Mouse (Mus musculus): ENCODE measurements at regions not wholly inside any gene's neighbourhood (a gene's known extent, or its start where the extent isn't known, plus 50 kb on each side); places are given as distances from the start of the nearest gene placed in this dataset.

GRCm38 (mm10) chr8:89261163-89261812 is 217.3 kb upstream of the Sall1 start:
- Histone ChIP-seq H3K27me3 (ENCODE audit: control insufficient read depth, insufficient read depth, low read length) (no peaks in the 10 kb centered on the region), H3K27ac (replicated peaks; ENCODE audit: low read depth, low read length) (no peak overlapping the region), H3K9me3 (ENCODE audit: control insufficient read depth, low read length) (peaks cover 7% of the 10 kb centered on the region; the same call in 1 of the 2 replicates), H3K9ac (ENCODE audit: low read depth, low read length, severe bottlenecking) (no peak overlapping the region), H3K4me2 (replicated peaks; ENCODE audit: low read depth, low read length, severe bottlenecking) (peak overlapping the region; percentile 13), H3K36me3 (ENCODE audit: control insufficient read depth, insufficient read depth, low read length) (no peaks in the 10 kb centered on the region), H3K4me3 (replicated peaks; ENCODE audit: low read length) (no peak overlapping the region), H3K4me1 (ENCODE audit: control insufficient read depth, insufficient read depth, low read length) (peaks cover 12% of the 10 kb centered on the region)
- whole genome bisulfite sequencing: 24% methylated on average over 15 of the region's 15 CpGs
- DNase-seq (ENCODE audit: low spot score) (peak; percentile 20), ATAC-seq (ENCODE audit: low FRiP score, low read depth) (no peak)
- no peak for TF ChIP-seq POLR2A (IDR thresholded peaks at IDR 0.05; ENCODE audit: borderline replicate concordance, extremely low read depth, insufficient read depth, insufficient read length)

DNA sequence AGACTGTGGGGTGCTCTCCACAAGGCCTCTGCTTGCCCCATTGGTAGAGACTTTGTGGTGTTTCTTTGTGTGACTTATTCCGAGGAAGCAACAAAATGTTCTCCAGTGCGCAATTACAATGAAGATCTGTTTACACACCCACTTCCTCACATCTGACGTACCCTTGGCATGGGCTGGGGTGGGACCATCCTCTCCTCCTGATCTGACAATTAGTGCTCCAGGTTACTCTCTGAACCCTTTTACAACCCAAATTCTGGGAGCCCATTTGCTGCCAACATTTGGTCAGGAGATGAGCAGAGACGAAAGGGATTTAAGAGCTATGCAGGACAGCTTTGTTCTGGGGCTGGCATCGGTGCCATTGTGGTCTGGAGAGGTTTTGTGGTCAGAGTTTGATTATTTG is 215.9 kb upstream of the Sall1 start:
- H3K27ac ChIP-seq (replicated peaks; ENCODE audit: low read depth, low read length): no peak overlapping the region
- WGBS: 49% methylated on average over 5 of the region's 5 CpGs
- no peaks in the 10 kb centered on the region for H3K36me3 ChIP-seq (ENCODE audit: control insufficient read depth, insufficient read depth, low read length)
- DNase-seq (ENCODE audit: low spot score) (no peak), ATAC-seq (ENCODE audit: low FRiP score, low read depth) (no peak)
- H3K9ac ChIP-seq (ENCODE audit: low read depth, low read length, severe bottlenecking): no peak overlapping the region
- no peaks in the 10 kb centered on the region for H3K9me3 ChIP-seq (ENCODE audit: control insufficient read depth, low read length)
- H3K4me2 ChIP-seq (replicated peaks; ENCODE audit: low read depth, low read length, severe bottlenecking): no peak overlapping the region
- no peaks in the 10 kb centered on the region for H3K27me3 ChIP-seq (ENCODE audit: control insufficient read depth, insufficient read depth, low read length)
- H3K4me3 ChIP-seq (replicated peaks; ENCODE audit: low read length): no peak overlapping the region
- H3K4me1 ChIP-seq (ENCODE audit: control insufficient read depth, insufficient read depth, low read length): peaks cover 12% of the 10 kb centered on the region
- no peak for TF ChIP-seq POLR2A (IDR thresholded peaks at IDR 0.05; ENCODE audit: borderline replicate concordance, extremely low read depth, insufficient read depth, insufficient read length)

DNA sequence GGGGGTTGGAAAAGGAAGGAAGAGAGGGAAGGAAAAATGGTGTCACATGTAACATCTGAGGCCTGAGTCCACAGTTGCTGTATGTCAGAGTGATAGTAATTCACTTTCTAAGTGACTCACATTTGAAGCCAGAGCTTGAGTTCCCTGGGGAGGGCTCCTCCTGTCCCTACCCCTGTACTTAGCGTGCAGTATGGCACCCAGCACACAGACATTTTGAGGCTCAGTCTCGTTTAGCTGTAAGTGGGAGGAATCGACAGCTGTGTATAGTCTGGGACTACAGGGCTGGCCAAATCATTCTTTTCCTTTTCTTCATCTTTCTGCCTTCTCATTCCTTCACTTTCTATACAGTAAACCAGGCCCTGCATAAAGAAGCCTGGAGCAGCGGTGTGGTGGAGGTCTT is 202.4 kb upstream of the Sall1 start:
- ATAC-seq (ENCODE audit: low FRiP score, low read depth): no peak
- WGBS: 78% methylated on average over 4 of the region's 4 CpGs
- no peaks in the 10 kb centered on the region for H3K9me3 ChIP-seq (ENCODE audit: control insufficient read depth, low read length)
- no peaks in the 10 kb centered on the region for H3K36me3 ChIP-seq (ENCODE audit: control insufficient read depth, insufficient read depth, low read length)
- no peak overlapping the region for H3K9ac ChIP-seq (ENCODE audit: low read depth, low read length, severe bottlenecking)
- no peak for DNase-seq (ENCODE audit: low spot score)
- peaks cover 7% of the 10 kb centered on the region for H3K4me1 ChIP-seq (ENCODE audit: control insufficient read depth, insufficient read depth, low read length)
- peaks cover 10% of the 10 kb centered on the region; the same call in 1 of the 2 replicates for H3K27me3 ChIP-seq (ENCODE audit: control insufficient read depth, insufficient read depth, low read length)
- no peak for TF ChIP-seq POLR2A (IDR thresholded peaks at IDR 0.05; ENCODE audit: borderline replicate concordance, extremely low read depth, insufficient read depth, insufficient read length)
- no peak overlapping the region for H3K4me3 ChIP-seq (replicated peaks; ENCODE audit: low read length)
- no peak overlapping the region for H3K27ac ChIP-seq (replicated peaks; ENCODE audit: low read depth, low read length)
- H3K4me2 ChIP-seq (replicated peaks; ENCODE audit: low read depth, low read length, severe bottlenecking): no peak overlapping the region

- Histone ChIP-seq H3K27ac (replicated peaks; ENCODE audit: low read depth, low read length) (no peak overlapping the region), H3K4me1 (ENCODE audit: control insufficient read depth, insufficient read depth, low read length) (peaks cover 7% of the 10 kb centered on the region), H3K9me3 (ENCODE audit: control insufficient read depth, low read length) (no peaks in the 10 kb centered on the region), H3K27me3 (ENCODE audit: control insufficient read depth, insufficient read depth, low read length) (peaks cover 10% of the 10 kb centered on the region; the same call in 1 of the 2 replicates), H3K36me3 (ENCODE audit: control insufficient read depth, insufficient read depth, low read length) (no peaks in the 10 kb centered on the region), H3K4me2 (replicated peaks; ENCODE audit: low read depth, low read length, severe bottlenecking) (peak overlapping the region; percentile 45), H3K4me3 (replicated peaks; ENCODE audit: low read length) (peak overlapping the region; percentile 16), H3K9ac (ENCODE audit: low read depth, low read length, severe bottlenecking) (peak overlapping the region; percentile 43)
- TF ChIP-seq POLR2A (IDR thresholded peaks at IDR 0.05; ENCODE audit: borderline replicate concordance, extremely low read depth, insufficient read depth, insufficient read length): no peak
- 21% methylated on average over 25 of the region's 25 CpGs for WGBS
- ATAC-seq (ENCODE audit: low FRiP score, low read depth) (no peak), DNase-seq (ENCODE audit: low spot score) (peak; percentile 24)
Observed at GRCm38 (mm10) chr8:89245131-89245751, 201.3 kb upstream of the Sall1 start.

- no peak overlapping the region for H3K27ac ChIP-seq (replicated peaks; ENCODE audit: low read depth, low read length)
- H3K27me3 ChIP-seq (ENCODE audit: control insufficient read depth, insufficient read depth, low read length): peaks cover 9% of the 10 kb centered on the region; the same call in 1 of the 2 replicates
- H3K4me3 ChIP-seq (replicated peaks; ENCODE audit: low read length): no peak overlapping the region
- ATAC-seq (ENCODE audit: low FRiP score, low read depth) (no peak), DNase-seq (ENCODE audit: low spot score) (no peak)
- H3K4me2 ChIP-seq (replicated peaks; ENCODE audit: low read depth, low read length, severe bottlenecking): no peak overlapping the region
- WGBS: 43% methylated on average over 5 of the region's 5 CpGs
- no peak overlapping the region for H3K9ac ChIP-seq (ENCODE audit: low read depth, low read length, severe bottlenecking)
- no peaks in the 10 kb centered on the region for H3K36me3 ChIP-seq (ENCODE audit: control insufficient read depth, insufficient read depth, low read length)
- TF ChIP-seq POLR2A (IDR thresholded peaks at IDR 0.05; ENCODE audit: borderline replicate concordance, extremely low read depth, insufficient read depth, insufficient read length): no peak
- H3K4me1 ChIP-seq (ENCODE audit: control insufficient read depth, insufficient read depth, low read length): peaks cover 7% of the 10 kb centered on the region
- H3K9me3 ChIP-seq (ENCODE audit: control insufficient read depth, low read length): no peaks in the 10 kb centered on the region
Observed at GRCm38 (mm10) chr8:89241686-89242085, 197.7 kb upstream of the Sall1 start.
